In genomic region chr8:57273055-57273454, GRCm38 (mm10) we compare ENCODE assay signal across 41 mouse cellular contexts. TPM values are rescaled to one million over a fixed set of nuclear protein-coding genes. Genes with fewer than 3 reads are reported as not detected.
"Had no signal": no experiment of that assay in that cellular context is flagged by ENCODE, and none has a peak within 500 bp of the region (broad histone marks: within the 10 kb centered on the region; RNA-seq: fewer than 3 reads in every experiment).

No protein-coding gene starts in this region.

- H3K4me2 ChIP-seq: limb, embryonic 12.5 days; limb, embryonic 13.5 days; limb, embryonic 15.5 days; liver, embryonic 11.5 days; liver, embryonic 12.5 days; liver, embryonic 13.5 days; liver, embryonic 15.5 days; lung, embryonic 14.5 days; lung, embryonic 15.5 days; midbrain, embryonic 11.5 days; midbrain, embryonic 12.5 days; midbrain, embryonic 13.5 days; midbrain, embryonic 15.5 days; neural tube, embryonic 12.5 days had no signal

- H3K9me3 ChIP-seq: limb, embryonic 10.5 days; limb, embryonic 12.5 days; limb, embryonic 13.5 days; limb, embryonic 15.5 days; liver, embryonic 12.5 days; liver, embryonic 13.5 days; liver, embryonic 15.5 days; lung, embryonic 15.5 days; megakaryocyte, embryonic 14.5 days; midbrain, embryonic 10.5 days; midbrain, embryonic 12.5 days; midbrain, embryonic 13.5 days; midbrain, embryonic 15.5 days; neural tube, embryonic 12.5 days had no signal

- ATAC-seq: liver, embryonic 12.5 days; liver, postnatal 0 days; lung, postnatal 0 days; midbrain, embryonic 13.5 days; midbrain, embryonic 15.5 days; midbrain, embryonic 16.5 days had no signal

- H3K4me3 ChIP-seq: limb, embryonic 10.5 days; limb, embryonic 12.5 days; limb, embryonic 13.5 days; limb, embryonic 15.5 days; liver, embryonic 12.5 days; liver, embryonic 13.5 days; liver, embryonic 15.5 days; lung, embryonic 15.5 days; megakaryocyte, embryonic 14.5 days; midbrain, embryonic 10.5 days; midbrain, embryonic 12.5 days; midbrain, embryonic 13.5 days; midbrain, embryonic 15.5 days; myocyte; neural tube, embryonic 12.5 days had no signal

- H3K4me1 ChIP-seq: limb, embryonic 10.5 days; limb, embryonic 15.5 days; liver, embryonic 12.5 days; liver, embryonic 13.5 days; liver, embryonic 15.5 days; lung, embryonic 15.5 days; megakaryocyte, embryonic 14.5 days; midbrain, embryonic 10.5 days; midbrain, embryonic 12.5 days; midbrain, embryonic 13.5 days; midbrain, embryonic 15.5 days; neural tube, embryonic 12.5 days had no signal

- H3K9ac ChIP-seq: limb, embryonic 12.5 days; limb, embryonic 13.5 days; limb, embryonic 15.5 days; liver, embryonic 12.5 days; liver, embryonic 13.5 days; liver, embryonic 14.5 days; liver, embryonic 15.5 days; liver, postnatal 0 days; lung, embryonic 14.5 days; lung, embryonic 15.5 days; midbrain, embryonic 12.5 days; midbrain, embryonic 13.5 days; midbrain, embryonic 15.5 days; neural tube, embryonic 12.5 days had no signal

- DNase-seq: left cerebral cortex, postnatal 4 days; liver; liver, embryonic 13.5 days; liver, postnatal 0 days; lung, adult 18-20 months; lung, adult 2 months; lung, embryonic 14.5 days; lung, postnatal 10 days; lung, postnatal 14 days; lung, postnatal 36 days; lung, postnatal 4 days; midbrain, embryonic 14.5 days had no signal

- H3K27ac ChIP-seq: limb, embryonic 10.5 days; limb, embryonic 12.5 days; limb, embryonic 13.5 days; limb, embryonic 15.5 days; liver, embryonic 12.5 days; liver, embryonic 13.5 days; liver, embryonic 14.5 days; liver, embryonic 15.5 days; lung, embryonic 15.5 days; macrophage; midbrain, embryonic 10.5 days; midbrain, embryonic 12.5 days; midbrain, embryonic 13.5 days; midbrain, embryonic 15.5 days; neural tube, embryonic 12.5 days had no signal

- H3K27me3 ChIP-seq: limb, embryonic 12.5 days; limb, embryonic 13.5 days; limb, embryonic 15.5 days; liver, embryonic 12.5 days; liver, embryonic 13.5 days; liver, embryonic 15.5 days; lung, embryonic 15.5 days; megakaryocyte, embryonic 14.5 days; midbrain, embryonic 12.5 days; midbrain, embryonic 13.5 days; midbrain, embryonic 15.5 days; neural tube, embryonic 12.5 days had no signal

- H3K36me3 ChIP-seq: limb, embryonic 10.5 days; limb, embryonic 12.5 days; limb, embryonic 13.5 days; limb, embryonic 15.5 days; liver, embryonic 12.5 days; liver, embryonic 13.5 days; liver, embryonic 15.5 days; lung, embryonic 15.5 days; midbrain, embryonic 10.5 days; midbrain, embryonic 12.5 days; midbrain, embryonic 13.5 days; midbrain, embryonic 15.5 days; neural tube, embryonic 12.5 days had no signal

RNA-seq across cellular contexts. Expression of gene Hand2, which starts 47.7 kb away (rescaled TPM):
- total RNA-seq: left cerebral cortex, postnatal 10 days; left cerebral cortex, postnatal 14 days; left cerebral cortex, postnatal 25 days; left cerebral cortex, postnatal 36 days; left cerebral cortex, postnatal 4 days; megakaryocyte progenitor cell, adult 5-6 weeks; megakaryocyte, adult 5-6 weeks; megakaryocyte-erythroid progenitor cell, adult 5-6 weeks; midbrain, postnatal 0 days; monocyte, adult 5-6 weeks had no signal
- polyA plus RNA-seq: macrophage; midbrain, embryonic 10.5 days; midbrain, embryonic 11.5 days; midbrain, embryonic 12.5 days; midbrain, embryonic 13.5 days; midbrain, embryonic 14.5 days; midbrain, embryonic 15.5 days; midbrain, embryonic 16.5 days; midbrain, postnatal 0 days; myocyte had no signal
